Mouse (Mus musculus) frontal cortex, adult (tissue): ENCODE measurements at regions not wholly inside any gene's neighbourhood (a gene's known extent, or its start where the extent isn't known, plus 50 kb on each side); places are given as distances from the start of the nearest gene placed in this dataset.

ENCODE experiments used
- ATAC-seq: cut with Nextera tagmentation; 2 replicates; pipeline ENCODE4 v1.9.2; 2017; ENCODE audit warnings: mild to moderate bottlenecking, moderate library complexity, mixed read lengths; ENCODE audit not compliant: low TSS enrichment

- no peak for ATAC-seq
These were observed 217.7 kb upstream of the Reg3g start for GRCm38 (mm10) chr6:78686351-78686888.

DNA sequence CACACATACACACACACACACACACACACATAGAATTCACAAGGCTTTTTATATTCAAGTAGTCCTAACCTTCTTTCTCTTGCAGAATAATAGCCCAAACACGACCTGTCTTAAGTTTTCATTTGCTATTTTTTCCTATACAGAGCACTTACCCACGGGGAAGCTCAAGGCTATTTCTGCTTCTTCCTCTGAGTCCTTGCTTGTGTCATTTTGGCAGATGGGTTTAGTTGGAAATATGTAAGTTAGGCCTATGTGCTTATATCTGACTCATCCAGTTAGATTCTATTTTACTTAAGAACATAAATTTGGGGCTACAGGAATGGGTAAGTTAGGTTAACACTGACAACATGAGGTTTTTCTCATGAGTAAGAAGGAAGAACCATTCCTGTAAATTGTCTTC is 182.0 kb upstream of the Reg3g start:
- peak; percentile 87 for ATAC-seq
